Mouse (Mus musculus) CD4-positive helper T cell, adult 2 months (primary cell): Measurements from ENCODE around the gene Pitpnm3.

Source experiments
- DNase-seq: peaks from one replicate; pipeline ENCODE4 v3.0.0-alpha.2; 2012; ENCODE audit warnings: low read depth, missing footprints, low spot score

The Pitpnm3 gene

GRCm38 (mm10) chr11:72095994-72096393, 39.6 kb downstream of the Pitpnm3 start:
- no peak for DNase-seq

GRCm38 (mm10) chr11:72094442-72094841, 41.1 kb downstream of the Pitpnm3 start:
- DNase-seq: no peak

- no peak for DNase-seq
Measured at GRCm38 (mm10) chr11:72092390-72092789, 43.2 kb downstream of the Pitpnm3 start.

GRCm38 (mm10) chr11:72086251-72087046, 49.1 kb downstream of the Pitpnm3 start:
- no peak for DNase-seq

GRCm38 (mm10) chr11:72084337-72084736, 51.2 kb downstream of the Pitpnm3 start:
- no peak for DNase-seq

- no peak for DNase-seq
Measured at GRCm38 (mm10) chr11:72082601-72083000, 53.0 kb downstream of the Pitpnm3 start.

GRCm38 (mm10) chr11:72080461-72080860, 55.1 kb downstream of the Pitpnm3 start:
- no peak for DNase-seq

- no peak for DNase-seq
Measured at GRCm38 (mm10) chr11:72078647-72079046, 56.9 kb downstream of the Pitpnm3 start.

GRCm38 (mm10) chr11:72078056-72078455, 57.5 kb downstream of the Pitpnm3 start:
- no peak for DNase-seq

GRCm38 (mm10) chr11:72074230-72074629, 61.3 kb downstream of the Pitpnm3 start:
- DNase-seq: no peak

- no peak for DNase-seq
Measured at GRCm38 (mm10) chr11:72072331-72072905, 63.2 kb downstream of the Pitpnm3 start.

- DNase-seq: no peak
Measured at GRCm38 (mm10) chr11:72070733-72071132, 64.8 kb downstream of the Pitpnm3 start.

GRCm38 (mm10) chr11:72068026-72068425, 67.6 kb downstream of the Pitpnm3 start:
- DNase-seq: no peak

GRCm38 (mm10) chr11:72067326-72067725, 68.3 kb downstream of the Pitpnm3 start:
- DNase-seq: no peak

GRCm38 (mm10) chr11:72066330-72066729, 69.2 kb downstream of the Pitpnm3 start:
- DNase-seq: peak; percentile 15

GRCm38 (mm10) chr11:72065103-72065502, 70.5 kb downstream of the Pitpnm3 start:
- DNase-seq: no peak

GRCm38 (mm10) chr11:72064414-72064813, 71.2 kb downstream of the Pitpnm3 start:
- DNase-seq: no peak

GRCm38 (mm10) chr11:72061093-72061620, 74.4 kb downstream of the Pitpnm3 start:
- no peak for DNase-seq

- DNase-seq: no peak
Measured at GRCm38 (mm10) chr11:72060416-72060815, 75.2 kb downstream of the Pitpnm3 start.

- DNase-seq: no peak
Measured at GRCm38 (mm10) chr11:72057166-72057565, 78.4 kb downstream of the Pitpnm3 start.

GRCm38 (mm10) chr11:72055176-72055575, 80.4 kb downstream of the Pitpnm3 start:
- DNase-seq: no peak

GRCm38 (mm10) chr11:72052636-72053035, 82.9 kb downstream of the Pitpnm3 start:
- peak; percentile 47 for DNase-seq

GRCm38 (mm10) chr11:72052221-72052620, 83.4 kb downstream of the Pitpnm3 start:
- no peak for DNase-seq
